Mouse (Mus musculus): ENCODE data around the gene Lrrc72.
A peak's percentile ranks its signal among the peaks of the same experiment; 100 is the strongest.
"Not testable (repeated sequence)": the region's sequence is repeated elsewhere in the genome, so short reads cannot be mapped to it uniquely, and the experiment has no call there.

The Lrrc72 gene

DNA sequence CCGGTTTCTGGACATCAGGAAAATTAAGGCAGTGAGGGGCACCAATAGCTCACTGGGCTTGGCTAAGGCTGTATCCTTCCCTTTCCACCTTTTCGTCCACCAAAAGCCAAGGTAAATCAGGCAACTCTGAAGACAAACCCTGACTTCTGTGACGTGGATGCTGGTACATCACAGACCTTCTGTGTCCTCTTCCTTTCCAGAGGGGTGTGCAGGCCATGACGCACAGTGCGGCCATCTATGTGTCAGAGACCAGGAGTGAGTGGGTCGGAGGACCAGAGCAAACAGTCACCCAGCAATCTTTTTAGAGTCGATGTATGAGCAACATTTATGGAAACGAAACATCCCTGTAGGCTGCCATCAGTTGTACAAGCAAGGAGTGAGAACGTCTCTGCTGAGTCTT is at the start of gene Lrrc72:
Lrrc72 (minus strand) TSS at position 101 of the 400 bp plus-strand sequence.
- no peak for DNase-seq (ENCODE audit: low read depth, low spot score)

DNA sequence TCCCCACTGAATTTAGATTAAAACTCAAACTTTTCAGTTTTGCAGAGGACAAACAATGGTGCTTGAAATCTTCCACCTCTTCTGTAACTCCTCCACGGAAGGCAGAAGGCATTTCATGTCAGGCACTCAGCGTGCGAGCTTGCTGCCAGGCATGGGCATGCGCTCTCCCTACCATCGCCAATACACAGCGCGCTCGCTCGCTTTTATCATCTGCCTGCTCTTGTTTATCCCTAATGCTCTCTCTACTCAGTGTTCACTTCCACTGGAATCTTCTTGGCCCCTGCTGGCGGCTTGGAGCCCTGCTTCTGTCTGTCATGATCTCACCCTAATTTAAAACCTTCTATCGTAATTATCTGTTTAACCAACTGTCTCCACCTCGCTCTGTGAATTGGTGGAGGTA is 49.1 kb upstream of the Lrrc72 start:
- DNase-seq (ENCODE audit: low read depth, low spot score): no peak

- no peak for DNase-seq (ENCODE audit: low read depth, low spot score)
These were observed 38.1 kb upstream of the Lrrc72 start for GRCm38 (mm10) chr12:36291346-36291745.

- DNase-seq (ENCODE audit: low read depth, low spot score): no peak
These were observed 37.3 kb upstream of the Lrrc72 start for GRCm38 (mm10) chr12:36290465-36290864.

- DNase-seq (ENCODE audit: low read depth, low spot score): no peak
These were observed 36.4 kb upstream of the Lrrc72 start for GRCm38 (mm10) chr12:36289634-36290033.

- DNase-seq (ENCODE audit: low read depth, low spot score): no peak
These were observed 21.6 kb upstream of the Lrrc72 start for GRCm38 (mm10) chr12:36274823-36275222.

DNA sequence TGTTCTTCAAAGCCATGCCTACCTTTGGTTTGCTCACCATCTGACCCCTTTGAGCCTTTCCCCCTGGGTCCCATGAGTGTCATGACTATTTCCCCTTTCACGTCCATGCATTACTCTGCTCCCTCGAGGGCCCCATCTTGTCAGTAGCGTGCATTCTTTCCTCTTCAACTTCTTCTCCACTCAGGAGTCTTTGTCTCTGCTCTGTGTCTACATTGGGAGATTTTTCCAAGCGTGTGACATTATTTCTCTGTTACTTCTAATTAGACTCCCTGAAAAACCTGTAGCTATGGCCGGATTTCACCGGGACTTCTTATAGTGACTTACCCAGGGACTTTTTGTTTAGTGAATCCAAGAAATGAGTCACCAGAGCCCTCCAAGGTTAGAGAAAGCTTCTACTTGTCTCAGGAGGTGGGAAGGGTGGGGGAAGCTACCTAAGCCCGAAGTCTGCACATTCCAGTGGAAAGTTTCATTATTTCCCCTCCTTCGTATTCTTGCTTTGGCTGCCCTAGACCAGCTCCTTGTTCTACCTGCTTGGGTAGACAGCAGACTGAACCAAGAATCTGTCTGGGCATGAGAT is 14.6 kb upstream of the Lrrc72 start:
- DNase-seq (ENCODE audit: low read depth, low spot score): no peak

GRCm38 (mm10) chr12:36262116-36262721 is 9.0 kb upstream of the Lrrc72 start:
- no peak for DNase-seq (ENCODE audit: low read depth, low spot score)

DNA sequence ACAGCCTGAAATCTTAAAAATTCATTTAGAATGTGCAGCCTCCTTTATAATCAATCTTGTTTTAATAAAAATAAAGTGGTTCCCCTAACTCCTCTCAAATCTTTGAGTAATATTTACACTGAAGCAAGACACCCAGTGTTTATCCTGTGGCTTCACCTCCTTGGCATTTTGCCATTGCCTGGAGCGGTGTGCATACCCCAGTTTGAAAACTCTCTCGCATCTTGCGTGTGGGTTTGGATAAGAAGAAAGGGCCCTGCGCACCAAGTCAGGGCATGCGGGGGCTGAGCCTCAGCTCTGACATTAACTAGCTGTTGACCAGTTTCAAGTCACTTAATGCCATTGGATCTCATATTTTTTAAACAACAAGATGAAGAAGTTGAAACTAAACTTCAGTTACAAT is 2.2 kb upstream of the Lrrc72 start:
- DNase-seq (ENCODE audit: low read depth, low spot score): no peak

DNA sequence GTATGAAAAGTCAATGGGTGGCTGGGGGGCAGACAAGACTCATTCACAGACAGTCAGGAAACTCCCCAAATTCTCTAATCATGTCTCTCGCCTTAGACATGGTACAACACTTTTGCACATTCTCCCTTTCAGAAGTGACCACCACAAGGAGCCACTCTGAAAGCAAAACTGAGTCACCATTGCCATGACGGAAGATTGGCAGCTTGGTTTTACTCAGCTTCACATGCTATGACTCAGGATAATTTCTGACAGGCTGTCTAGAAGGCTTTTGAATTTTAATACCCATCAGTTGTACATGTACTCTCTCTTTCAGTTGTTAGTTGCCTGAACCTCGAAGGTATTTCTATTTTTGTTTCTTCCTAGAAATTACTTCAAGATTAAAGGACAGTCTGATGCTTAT is 12.0 kb downstream of the Lrrc72 start:
- no peak for DNase-seq (ENCODE audit: low read depth, low spot score)

GRCm38 (mm10) chr12:36231386-36231785 is 21.8 kb downstream of the Lrrc72 start:
- DNase-seq (ENCODE audit: low read depth, low spot score): no peak

DNA sequence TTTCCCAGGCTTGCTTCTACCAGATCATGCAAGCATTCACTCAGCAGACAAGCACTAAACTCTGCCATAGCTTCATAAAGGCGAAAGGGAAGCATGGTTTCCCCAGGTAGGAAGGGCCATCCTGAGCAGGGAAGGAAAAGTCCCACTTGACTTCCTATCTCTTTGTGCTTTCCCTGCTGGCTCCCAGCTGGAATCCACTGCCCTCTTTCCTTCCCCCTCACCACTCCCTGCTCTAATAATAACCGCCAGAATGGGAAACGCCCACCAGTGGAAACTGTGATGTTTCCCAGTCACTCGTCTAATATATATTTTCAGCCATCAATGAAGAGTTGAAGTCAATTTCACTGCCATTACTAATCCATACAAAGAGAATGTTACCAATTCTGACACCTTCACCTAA is 28.8 kb downstream of the Lrrc72 start:
- no peak for DNase-seq (ENCODE audit: low read depth, low spot score)

- DNase-seq (ENCODE audit: low read depth, low spot score): no peak
These were observed 36.3 kb downstream of the Lrrc72 start for GRCm38 (mm10) chr12:36216905-36217304.

- no peak for DNase-seq (ENCODE audit: low read depth, low spot score)
These were observed 37.0 kb downstream of the Lrrc72 start for GRCm38 (mm10) chr12:36216230-36216629.

DNA sequence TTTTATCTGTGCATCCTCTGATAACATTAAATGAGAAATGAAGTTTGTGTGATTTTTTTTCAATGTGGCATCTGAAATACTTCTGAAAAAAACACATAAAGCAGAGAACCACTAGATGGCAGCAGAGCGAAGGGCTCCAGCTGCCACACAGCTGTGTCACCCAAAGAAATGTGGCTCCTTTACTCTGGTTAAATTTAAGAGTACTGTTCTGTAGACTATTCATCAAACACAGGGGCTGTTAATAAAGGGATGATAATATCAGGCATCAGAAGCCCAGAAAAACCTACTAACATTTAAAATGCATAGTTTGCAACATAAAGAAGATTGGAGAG is 38.1 kb downstream of the Lrrc72 start:
- DNase-seq (ENCODE audit: low read depth, low spot score): peak; percentile 54

GRCm38 (mm10) chr12:36214389-36215148 is 38.6 kb downstream of the Lrrc72 start:
- DNase-seq (ENCODE audit: low read depth, low spot score): no peak

- DNase-seq (ENCODE audit: low read depth, low spot score): no peak
These were observed 43.1 kb downstream of the Lrrc72 start for GRCm38 (mm10) chr12:36210096-36210495.

DNA sequence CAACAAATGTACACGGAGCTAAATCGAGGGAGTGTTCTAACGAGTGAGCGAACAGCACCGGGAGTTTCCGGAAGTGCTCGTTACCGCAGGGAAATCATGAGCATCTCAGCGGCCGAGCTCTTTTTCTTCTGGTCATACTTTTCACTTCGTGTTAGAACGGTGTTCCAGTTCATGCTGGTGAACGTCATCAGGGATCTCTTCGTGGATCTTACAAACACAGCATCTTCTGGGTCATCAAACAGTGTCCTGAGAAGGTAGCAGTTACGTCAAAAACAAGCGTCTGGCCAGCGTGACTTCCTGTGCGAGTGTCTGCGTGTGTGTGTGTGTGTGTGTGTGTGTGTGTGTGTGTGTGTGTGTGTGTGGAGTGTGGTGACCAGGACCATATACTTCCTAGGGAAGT is 44.7 kb downstream of the Lrrc72 start:
- DNase-seq (ENCODE audit: low read depth, low spot score): peak; percentile 23

- DNase-seq (ENCODE audit: low read depth, low spot score): no peak
These were observed 45.4 kb downstream of the Lrrc72 start for GRCm38 (mm10) chr12:36207800-36208148.

DNA sequence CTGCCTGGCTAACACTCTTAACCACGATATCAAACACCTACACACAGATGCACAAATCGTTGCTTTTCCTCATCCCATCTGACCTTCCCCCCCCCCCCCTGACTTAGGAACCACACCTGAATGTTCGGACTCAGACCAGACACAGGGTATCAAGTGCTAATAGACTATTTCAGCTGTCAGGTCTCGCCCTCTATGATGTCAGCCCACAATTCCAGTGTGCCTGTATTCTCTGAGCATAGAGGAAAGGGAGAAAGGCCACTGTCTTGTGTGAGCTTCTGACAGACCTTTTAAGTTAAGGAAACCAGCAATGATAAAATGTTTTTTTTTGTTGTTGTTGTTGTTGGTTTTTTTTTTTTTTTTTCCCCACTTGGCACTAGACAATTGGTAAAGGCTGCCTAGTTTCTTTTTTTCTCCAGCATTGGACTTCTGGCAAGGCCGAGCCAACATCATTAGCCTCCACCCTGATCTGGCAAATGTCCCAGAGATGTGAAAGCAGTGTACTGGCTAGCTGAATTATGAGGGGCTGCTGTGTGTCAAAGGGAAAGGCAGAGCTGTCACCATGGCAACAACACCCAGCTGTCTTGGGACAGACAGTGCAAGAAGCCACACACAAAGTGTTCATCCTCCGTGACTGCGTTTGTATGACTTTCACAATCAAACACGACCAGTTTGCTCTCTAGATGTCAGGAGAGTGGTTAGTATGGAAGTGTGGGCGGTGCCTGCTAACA is 46.0 kb downstream of the Lrrc72 start:
- DNase-seq (ENCODE audit: low read depth, low spot score): peak; percentile 24

- not testable (repeated sequence) for DNase-seq (ENCODE audit: low read depth, low spot score)
These were observed 47.5 kb downstream of the Lrrc72 start for GRCm38 (mm10) chr12:36205579-36206119.

DNA sequence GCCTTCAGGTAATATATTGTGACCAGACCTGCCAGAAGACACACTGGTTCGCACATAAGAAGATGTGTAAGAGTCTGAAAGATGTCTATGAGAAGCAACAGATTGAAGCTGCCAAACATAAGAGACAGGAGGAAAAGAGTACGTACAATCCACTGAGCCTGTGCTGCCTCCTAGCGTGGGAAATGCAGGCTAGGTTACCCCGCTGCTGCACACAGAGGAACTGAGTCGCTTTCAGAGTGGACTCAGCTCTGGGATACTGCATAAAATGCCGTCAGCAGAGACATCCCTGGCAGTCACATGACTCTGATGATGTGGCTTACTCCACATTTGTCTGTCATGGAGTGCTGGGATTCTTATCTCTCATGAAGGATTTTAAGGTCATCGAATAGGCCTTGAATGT is 58.2 kb downstream of the Lrrc72 start:
- no peak for DNase-seq (ENCODE audit: low read depth, low spot score)

Data from retina, postnatal 7 days (tissue).